Mouse (Mus musculus): ENCODE measurements around the gene Mcm2. TPM values are rescaled to one million over a fixed set of nuclear protein-coding genes. Genes with fewer than 3 reads are reported as not detected.
A peak's percentile ranks its signal among the peaks of the same experiment; 100 is the strongest.

Gene Mcm2
- 106 and 107 TPM in 2 replicates for polyA plus RNA-seq (2015; fragmentation: Nextera tagmentation; extraction: Ambion mirVana)

DNA sequence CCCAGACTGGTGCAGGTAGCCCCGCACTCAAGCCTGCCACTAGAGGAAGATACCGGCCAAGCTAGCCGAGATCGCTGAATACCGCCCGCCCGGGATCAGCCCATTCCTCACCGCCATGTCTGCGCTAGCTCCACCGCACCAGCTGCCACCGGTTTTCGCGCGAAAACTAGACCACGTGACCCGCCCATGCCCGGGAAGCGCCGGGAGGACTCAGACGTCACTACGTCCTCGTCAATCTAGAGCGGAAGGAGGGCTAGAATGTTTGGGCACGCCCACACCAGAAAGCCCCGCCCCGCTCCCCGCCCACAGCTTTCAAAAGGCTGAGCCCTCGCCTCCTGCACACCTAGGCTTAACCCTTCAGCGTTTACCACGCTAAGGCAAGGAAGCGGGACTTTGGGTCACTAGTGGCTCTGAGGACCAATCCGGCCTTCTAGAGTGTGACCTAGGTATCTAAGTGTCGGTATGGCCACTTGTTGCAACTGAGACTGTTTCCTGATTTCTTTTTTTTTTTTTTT is at the start of gene Mcm2:
Gene Mcm2 (minus strand): TSS at position 247 of the 515 bp plus-strand sequence.
- Histone ChIP-seq H3K27me3 (replicated peaks) (no peaks in the 10 kb centered on the region), H3K4me3 (replicated peaks) (peak within 1 kb of the TSS; percentile 58), H3K36me3 (peaks cover 9% of the 10 kb centered on the region; the same call in 1 of the 2 replicates), H3K9me3 (no peaks in the 10 kb centered on the region), H3K9ac (peak within 1 kb of the TSS; percentile 64), H3K27ac (peak within 1 kb of the TSS; percentile 15), H3K4me2 (replicated peaks) (peak within 1 kb of the TSS; percentile 61), H3K4me1 (replicated peaks) (peaks cover 35% of the 10 kb centered on the region)
- under 1% methylated on average over 33 of the region's 33 CpGs for WGBS
- peak; percentile 80 for ATAC-seq

DNA sequence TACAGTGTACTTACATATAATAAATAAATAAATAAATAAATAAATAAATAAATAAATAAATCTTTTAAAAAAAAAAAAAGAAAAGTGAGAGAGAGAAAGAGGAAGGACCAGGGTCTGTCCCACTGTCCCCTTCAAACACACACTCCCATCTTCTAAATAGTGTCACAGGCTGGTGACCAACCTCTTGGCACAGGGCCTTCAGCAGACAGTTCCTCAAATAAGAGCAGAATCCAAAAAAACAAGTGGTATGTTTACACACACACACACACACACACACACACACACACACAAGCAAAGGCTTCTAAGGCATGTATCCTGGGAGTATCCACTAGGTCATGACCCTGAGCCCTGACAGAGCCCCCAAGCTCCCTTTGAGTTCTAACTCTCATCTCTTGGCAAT is 49.2 kb upstream of the Mcm2 start:
- no peak overlapping the region for H3K9ac ChIP-seq
- H3K4me1 ChIP-seq (replicated peaks), result no peaks in the 10 kb centered on the region
- no peak for ATAC-seq
- H3K36me3 ChIP-seq, result no peaks in the 10 kb centered on the region
- H3K4me3 ChIP-seq (replicated peaks), result no peak overlapping the region
- no peak overlapping the region for H3K4me2 ChIP-seq (replicated peaks)
- H3K27me3 ChIP-seq (replicated peaks), result no peaks in the 10 kb centered on the region
- H3K27ac ChIP-seq, result no peak overlapping the region
- no peaks in the 10 kb centered on the region for H3K9me3 ChIP-seq

DNA sequence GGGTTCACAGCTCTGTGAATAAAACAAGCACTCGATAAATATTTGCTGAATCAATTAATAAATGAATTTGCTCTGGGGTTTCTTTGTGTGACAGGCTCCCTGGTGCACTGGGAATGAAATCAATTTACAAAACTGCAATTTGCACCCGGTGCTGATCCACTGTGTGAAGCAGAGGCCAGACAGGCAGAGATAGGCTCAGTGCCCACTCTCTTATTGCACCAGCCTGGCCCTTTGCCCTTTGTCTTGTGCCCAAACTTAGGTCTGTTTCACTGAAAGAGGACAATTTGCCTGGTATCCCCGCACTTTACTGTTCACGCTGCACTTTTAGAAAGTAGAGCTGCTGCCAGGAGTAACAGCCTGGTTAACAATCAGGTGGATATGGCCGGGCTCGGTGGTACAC is 47.9 kb upstream of the Mcm2 start:
- H3K27ac ChIP-seq, result no peak overlapping the region
- no peaks in the 10 kb centered on the region for H3K9me3 ChIP-seq
- no peak overlapping the region for H3K4me3 ChIP-seq (replicated peaks)
- H3K4me1 ChIP-seq (replicated peaks), result no peaks in the 10 kb centered on the region
- no peak overlapping the region for H3K9ac ChIP-seq
- no peaks in the 10 kb centered on the region for H3K27me3 ChIP-seq (replicated peaks)
- H3K36me3 ChIP-seq, result no peaks in the 10 kb centered on the region
- H3K4me2 ChIP-seq (replicated peaks), result no peak overlapping the region
- WGBS, result 81% methylated on average over 6 of the region's 6 CpGs
- no peak for ATAC-seq

GRCm38 (mm10) chr6:88943666-88944065 is 45.1 kb upstream of the Mcm2 start:
- 73% methylated on average over 6 of the region's 6 CpGs for WGBS

DNA sequence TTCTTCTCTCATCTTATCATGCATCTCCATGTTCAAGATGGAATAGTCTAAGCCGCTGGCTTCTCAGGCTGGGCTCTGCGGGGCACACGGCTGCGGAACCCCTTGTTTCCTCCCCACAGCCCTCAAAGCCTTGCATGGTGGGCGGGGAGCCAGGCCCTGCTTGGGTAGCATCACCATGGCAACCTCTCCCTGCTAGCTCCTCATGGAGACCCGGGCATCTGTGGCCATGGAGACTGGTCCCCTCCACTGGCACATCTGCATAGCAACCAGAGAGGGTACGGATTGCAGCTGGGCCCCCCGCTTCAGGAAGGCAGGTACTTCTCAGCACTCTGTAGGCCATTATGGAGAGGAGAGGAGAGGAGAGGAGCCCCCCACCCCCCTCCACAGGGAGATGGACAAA is 44.0 kb upstream of the Mcm2 start:
- Histone ChIP-seq H3K9ac (no peak overlapping the region), H3K27ac (no peak overlapping the region), H3K4me2 (replicated peaks) (no peak overlapping the region), H3K4me3 (replicated peaks) (no peak overlapping the region), H3K36me3 (no peaks in the 10 kb centered on the region), H3K4me1 (replicated peaks) (no peaks in the 10 kb centered on the region), H3K9me3 (no peaks in the 10 kb centered on the region), H3K27me3 (replicated peaks) (no peaks in the 10 kb centered on the region)
- 60% methylated on average over 8 of the region's 8 CpGs for WGBS
- no peak for ATAC-seq

More at GRCm38 (mm10) chr6:88943666-88944065, 45.1 kb upstream of the Mcm2 start:
- no peak for ATAC-seq
- H3K27ac ChIP-seq, result no peak overlapping the region
- no peak overlapping the region for H3K4me3 ChIP-seq (replicated peaks)
- H3K9me3 ChIP-seq, result no peaks in the 10 kb centered on the region
- H3K36me3 ChIP-seq, result no peaks in the 10 kb centered on the region
- H3K9ac ChIP-seq, result no peak overlapping the region
- no peak overlapping the region for H3K4me2 ChIP-seq (replicated peaks)
- H3K27me3 ChIP-seq (replicated peaks), result no peaks in the 10 kb centered on the region
- H3K4me1 ChIP-seq (replicated peaks), result no peaks in the 10 kb centered on the region

GRCm38 (mm10) chr6:88941628-88942027 is 43.0 kb upstream of the Mcm2 start:
- ATAC-seq, result no peak
- 58% methylated on average over 4 of the region's 4 CpGs for WGBS
- H3K9me3 ChIP-seq, result no peaks in the 10 kb centered on the region

DNA sequence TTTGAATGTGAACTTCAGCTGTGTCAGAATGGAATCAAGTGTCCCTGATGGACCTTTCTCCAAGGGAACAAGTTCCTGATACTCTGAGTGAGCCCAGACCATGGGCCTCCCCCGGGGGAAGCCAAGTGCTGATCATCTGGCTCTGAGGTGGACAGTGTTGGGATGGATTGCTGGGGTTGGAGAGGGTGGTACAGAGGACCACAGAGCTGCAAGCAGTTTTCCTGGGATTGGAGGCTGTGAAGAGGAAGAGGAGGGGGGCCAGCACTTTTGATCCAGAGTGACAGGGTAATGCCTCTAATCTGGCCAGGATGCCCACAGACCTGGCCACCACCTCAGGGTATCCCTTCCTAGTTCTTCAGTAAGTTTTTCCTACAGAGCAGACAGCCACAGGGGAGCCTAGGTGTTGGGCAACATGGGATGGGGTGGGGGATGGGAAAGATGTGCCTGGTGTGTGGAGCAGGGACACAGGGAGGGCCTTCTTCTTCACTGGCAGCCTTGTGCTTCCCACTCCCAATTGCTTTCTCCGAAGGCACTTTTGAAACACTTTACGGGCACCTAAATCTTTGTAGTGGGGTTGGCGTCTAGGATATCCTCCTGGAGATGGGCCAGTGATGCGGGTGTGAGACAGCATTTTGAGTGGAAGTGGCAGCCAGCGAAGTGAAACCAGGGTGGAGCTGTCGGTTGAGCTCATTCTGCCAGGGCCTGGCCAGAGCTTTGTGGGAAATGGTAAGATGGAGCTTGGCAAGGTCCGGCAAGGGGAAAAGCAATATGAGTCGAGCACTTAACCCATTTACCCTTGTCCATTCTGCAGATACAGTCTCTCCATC is 41.7 kb upstream of the Mcm2 start:
- H3K36me3 ChIP-seq, result no peaks in the 10 kb centered on the region
- no peak for ATAC-seq
- no peak overlapping the region for H3K4me2 ChIP-seq (replicated peaks)
- no peaks in the 10 kb centered on the region for H3K27me3 ChIP-seq (replicated peaks)
- H3K4me3 ChIP-seq (replicated peaks), result no peak overlapping the region
- no peak overlapping the region for H3K9ac ChIP-seq
- H3K27ac ChIP-seq, result no peak overlapping the region
- WGBS, result 86% methylated on average over 9 of the region's 9 CpGs
- no peaks in the 10 kb centered on the region for H3K9me3 ChIP-seq
- 0 out of 2 replicates have a peak, but pooled peaks cover 1% of the 10 kb centered on the region for H3K4me1 ChIP-seq (replicated peaks)

More at GRCm38 (mm10) chr6:88941628-88942027, 43.0 kb upstream of the Mcm2 start:
- Histone ChIP-seq H3K27ac (no peak overlapping the region), H3K4me2 (replicated peaks) (no peak overlapping the region), H3K9ac (no peak overlapping the region), H3K4me3 (replicated peaks) (no peak overlapping the region), H3K27me3 (replicated peaks) (no peaks in the 10 kb centered on the region), H3K36me3 (no peaks in the 10 kb centered on the region), H3K4me1 (replicated peaks) (no peaks in the 10 kb centered on the region)

DNA sequence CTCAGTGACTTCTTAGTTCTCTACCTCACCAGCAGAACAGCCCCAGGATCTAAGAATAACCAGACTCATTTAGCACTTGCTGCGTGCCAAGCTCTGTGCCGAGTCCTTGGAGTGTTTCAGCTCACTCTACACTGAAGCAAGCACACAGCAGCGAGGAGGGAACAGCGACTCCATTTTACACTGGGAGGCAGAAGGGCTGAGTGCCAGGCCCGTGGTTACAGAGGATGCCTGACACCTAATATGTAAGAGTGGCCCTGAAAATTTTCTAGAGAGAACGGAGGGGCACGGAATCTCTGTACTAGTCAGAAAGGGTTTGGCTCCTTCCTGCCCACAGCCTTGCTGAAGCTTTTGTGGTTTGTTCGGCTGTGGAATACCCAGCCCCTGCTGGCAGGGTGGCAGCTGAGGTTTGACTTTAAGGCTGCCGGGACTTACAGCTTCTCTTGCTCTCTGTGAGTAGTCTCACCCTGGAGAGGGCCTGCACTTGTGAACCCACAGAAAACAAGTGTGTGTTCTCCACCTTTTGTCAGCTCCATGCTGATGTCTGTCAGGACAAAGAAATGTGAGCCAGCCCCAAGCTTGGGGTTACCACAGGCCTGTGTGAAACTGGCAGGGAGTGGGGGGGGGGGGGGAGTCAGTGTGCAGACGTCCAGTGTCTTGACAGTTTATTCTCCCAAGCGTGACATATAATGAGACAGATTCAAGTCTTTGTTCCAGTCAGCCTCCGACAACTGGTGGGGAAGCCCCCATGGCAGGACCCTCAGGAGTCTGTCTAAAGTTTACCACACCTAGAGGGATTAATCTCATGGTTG is 40.9 kb upstream of the Mcm2 start:
- Histone ChIP-seq H3K4me3 (replicated peaks) (no peak overlapping the region), H3K4me1 (replicated peaks) (peaks cover 7% of the 10 kb centered on the region), H3K36me3 (no peaks in the 10 kb centered on the region), H3K27me3 (replicated peaks) (no peaks in the 10 kb centered on the region), H3K4me2 (replicated peaks) (no peak overlapping the region), H3K9me3 (no peaks in the 10 kb centered on the region), H3K27ac (no peak overlapping the region), H3K9ac (no peak overlapping the region)
- no peak for ATAC-seq
- 61% methylated on average over 12 of the region's 12 CpGs for WGBS

DNA sequence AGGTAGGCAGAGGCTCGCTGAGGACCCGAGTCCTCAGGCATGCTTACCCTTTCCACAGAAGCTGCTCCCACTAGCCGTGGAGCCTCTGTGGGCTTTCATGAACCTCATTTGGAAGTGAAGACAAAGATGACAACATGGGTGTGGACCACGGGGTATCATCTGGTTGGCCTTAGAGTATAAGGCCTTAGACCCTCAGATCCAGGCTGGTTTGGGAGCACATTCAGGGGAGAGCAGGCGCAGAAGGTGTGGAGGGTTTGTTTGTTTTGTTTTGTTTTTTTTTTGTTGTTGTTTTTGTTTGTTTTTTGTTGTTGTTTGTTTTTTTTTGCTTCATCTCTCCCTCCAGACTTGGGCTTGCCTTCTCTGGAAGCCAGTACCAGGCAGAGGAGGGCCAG is 40.1 kb upstream of the Mcm2 start:
- Histone ChIP-seq H3K36me3 (no peaks in the 10 kb centered on the region), H3K4me2 (replicated peaks) (no peak overlapping the region), H3K27me3 (replicated peaks) (no peaks in the 10 kb centered on the region), H3K4me1 (replicated peaks) (peaks cover 14% of the 10 kb centered on the region), H3K9ac (no peak overlapping the region), H3K4me3 (replicated peaks) (no peak overlapping the region), H3K27ac (no peak overlapping the region), H3K9me3 (no peaks in the 10 kb centered on the region)
- ATAC-seq, result no peak
- WGBS, result 62% methylated on average over 5 of the region's 5 CpGs

DNA sequence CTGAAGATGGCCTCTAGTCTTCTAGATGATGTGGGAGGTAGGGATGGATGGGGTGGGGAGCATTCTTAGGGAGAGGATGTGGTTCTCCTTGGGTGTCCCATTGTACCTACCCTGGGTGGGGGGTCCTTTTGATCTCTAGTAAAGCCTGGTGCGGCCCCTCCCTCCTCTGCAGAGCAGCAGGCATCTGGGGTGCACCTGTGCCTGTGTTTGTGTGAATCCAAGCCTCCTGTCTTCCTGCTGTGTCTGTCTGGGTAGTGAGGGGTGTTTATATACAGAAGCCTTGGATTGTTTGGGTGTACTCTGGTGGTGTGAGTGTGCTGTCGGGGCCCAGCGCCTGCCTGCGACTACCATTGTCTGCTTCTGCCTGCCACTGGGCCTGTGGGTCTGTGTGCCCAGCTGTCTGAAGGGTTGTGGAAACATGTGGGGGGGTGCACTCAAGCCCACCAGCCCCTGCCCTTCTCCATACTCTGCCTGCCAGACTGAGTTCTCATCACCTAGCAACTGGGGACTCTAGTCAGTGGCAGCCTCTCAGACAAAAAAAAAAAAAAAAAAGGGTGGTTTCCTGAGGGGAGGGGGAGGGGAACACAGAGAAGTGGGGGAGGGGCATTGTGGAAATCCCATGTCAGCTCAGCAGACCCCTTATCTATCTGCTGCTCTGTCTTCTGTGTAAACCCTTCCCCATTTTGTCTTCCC is 39.5 kb upstream of the Mcm2 start:
- Histone ChIP-seq H3K9ac (no peak overlapping the region), H3K4me3 (replicated peaks) (no peak overlapping the region), H3K27ac (no peak overlapping the region), H3K9me3 (no peaks in the 10 kb centered on the region), H3K36me3 (no peaks in the 10 kb centered on the region), H3K4me2 (replicated peaks) (no peak overlapping the region), H3K27me3 (replicated peaks) (no peaks in the 10 kb centered on the region), H3K4me1 (replicated peaks) (peaks cover 15% of the 10 kb centered on the region)
- ATAC-seq, result no peak
- WGBS, result 43% methylated on average over 4 of the region's 4 CpGs

DNA sequence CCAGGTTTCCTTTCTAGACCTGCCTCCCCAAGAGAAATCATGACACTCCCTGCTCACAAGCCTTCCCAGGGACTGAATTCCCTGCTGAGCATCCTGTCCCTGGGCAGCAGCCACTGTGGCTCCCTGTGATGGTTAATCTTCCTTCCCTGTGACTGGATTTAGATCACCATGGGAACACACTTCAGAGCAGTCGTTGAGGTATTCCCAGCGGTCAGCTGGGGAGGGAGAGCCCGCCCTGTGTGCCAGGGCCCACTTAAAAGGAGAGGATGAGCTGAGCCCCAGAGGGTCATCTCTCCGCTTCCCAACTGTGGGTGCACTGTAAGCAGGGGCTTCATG is 38.6 kb upstream of the Mcm2 start:
- Histone ChIP-seq H3K9ac (no peak overlapping the region), H3K36me3 (no peaks in the 10 kb centered on the region), H3K27ac (no peak overlapping the region), H3K4me1 (replicated peaks) (peaks cover 15% of the 10 kb centered on the region), H3K4me2 (replicated peaks) (no peak overlapping the region), H3K4me3 (replicated peaks) (no peak overlapping the region), H3K9me3 (no peaks in the 10 kb centered on the region), H3K27me3 (replicated peaks) (no peaks in the 10 kb centered on the region; the same call in 1 of the 2 replicates)
- 55% methylated on average over 4 of the region's 4 CpGs for WGBS
- no peak for ATAC-seq
